ENCODE assay signal across 15 mouse cellular contexts in genomic region chr8:118348710-118349489, GRCm38 (mm10).
"Had no signal": no experiment of that assay in that cellular context is flagged by ENCODE, and none has a peak within 500 bp of the region (broad histone marks: within the 10 kb centered on the region; RNA-seq: fewer than 3 reads in every experiment).

No protein-coding gene starts in this region.

- H3K9me3 ChIP-seq: midbrain, embryonic 10.5 days; midbrain, embryonic 12.5 days; neural tube, embryonic 12.5 days had no signal

- H3K4me3 ChIP-seq: midbrain, embryonic 10.5 days; midbrain, embryonic 12.5 days; neural tube, embryonic 12.5 days had no signal

- ATAC-seq: midbrain, embryonic 16.5 days had no signal

- H3K9ac ChIP-seq: lung, embryonic 14.5 days; midbrain, embryonic 12.5 days; neural tube, embryonic 12.5 days had no signal

- DNase-seq: lung, adult 18-20 months; lung, embryonic 14.5 days; lung, postnatal 10 days; lung, postnatal 4 days; midbrain, embryonic 14.5 days; right cerebral cortex, postnatal 25 days; right cerebral cortex, postnatal 4 days; spleen, adult 18-20 months; thymus, adult 2 months; thymus, postnatal 25 days; thymus, postnatal 4 days had no signal

- H3K4me2 ChIP-seq: lung, embryonic 14.5 days; midbrain, embryonic 12.5 days; neural tube, embryonic 12.5 days had no signal

- H3K36me3 ChIP-seq: midbrain, embryonic 10.5 days; midbrain, embryonic 12.5 days; neural tube, embryonic 12.5 days had no signal

- H3K27ac ChIP-seq: midbrain, embryonic 10.5 days; midbrain, embryonic 12.5 days; neural tube, embryonic 12.5 days had no signal

- H3K4me1 ChIP-seq: midbrain, embryonic 12.5 days; neural tube, embryonic 12.5 days had no signal

- H3K27me3 ChIP-seq: midbrain, embryonic 12.5 days; neural tube, embryonic 12.5 days had no signal
